Mouse (Mus musculus) liver, embryonic 11.5 days (tissue): Measurements from ENCODE around the gene 2310039H08Rik. TPM values are rescaled to one million over a fixed set of nuclear protein-coding genes. Genes with fewer than 3 reads are reported as not detected.

Experiments
- ATAC-seq: fragments of 200-750 bp; cut with Nextera tagmentation; replicated peaks from 2 replicates; pipeline ENCODE4 v1.8.0; 2017; ENCODE audit warnings: moderate number of reproducible peaks, mild to moderate bottlenecking, moderate TSS enrichment, moderate library complexity; ENCODE audit not compliant: low FRiP score
- DNase-seq: peaks from one replicate; pipeline ENCODE4 v3.0.0-alpha.2; 2017; ENCODE audit warnings: low spot score
- H3K27ac ChIP-seq: fragments of 300-500 bp; sonication (generic); 2 replicates; pipeline ENCODE4 v1.5.1; 2014; ENCODE audit warnings: mild to moderate bottlenecking, low read depth, low read length, control low read depth
- H3K27me3 ChIP-seq: fragments of 300-500 bp; sonication (generic); replicated peaks from 2 replicates; pipeline ENCODE4 v1.6.1; 2014; ENCODE audit warnings: low read length, mixed read lengths; ENCODE audit not compliant: control insufficient read depth, insufficient read depth
- H3K36me3 ChIP-seq: fragments of 300-500 bp; sonication (generic); 2 replicates; pipeline ENCODE4 v1.6.1; 2014; ENCODE audit warnings: mild to moderate bottlenecking, low read length, moderate library complexity, mixed read lengths; ENCODE audit not compliant: control insufficient read depth, insufficient read depth
- H3K4me1 ChIP-seq: fragments of 300-500 bp; sonication (generic); replicated peaks from 2 replicates; pipeline ENCODE4 v1.6.1; 2014; ENCODE audit warnings: low read length, mixed read lengths; ENCODE audit not compliant: control insufficient read depth, insufficient read depth
- H3K4me2 ChIP-seq: fragments of 300-500 bp; sonication (generic); 2 replicates; pipeline ENCODE4 v1.6.1; 2014; ENCODE audit warnings: mild to moderate bottlenecking, control low read depth, moderate library complexity
- H3K4me3 ChIP-seq: fragments of 300-500 bp; sonication (generic); 2 replicates; pipeline ENCODE4 v1.5.1; 2014; ENCODE audit warnings: low read depth, low read length, control low read depth
- H3K9ac ChIP-seq: fragments of 300-500 bp; sonication (generic); 2 replicates; pipeline ENCODE4 v1.6.1; 2014; ENCODE audit warnings: low read depth, low read length, control low read depth
- H3K9me3 ChIP-seq: fragments of 300-500 bp; sonication (generic); 2 replicates; pipeline ENCODE4 v1.6.1; 2016; ENCODE audit warnings: low read length, inconsistent platforms, mixed read lengths; ENCODE audit not compliant: control insufficient read depth
- WGBS: fragments of 180-500 bp; shearing (Covaris S2); extraction: QIAGEN DNeasy Blood & Tissue Kit; methylation state at CpG from one replicate; pipeline ENCODE4 v1.1.7; 2014; 5-methylcytosine and 5-hydroxymethylcytosine counted together
- polyA plus RNA-seq: library from polyadenylated mRNA; unstranded; fragments of >200 nt; fragmentation: Nextera tagmentation; extraction: Ambion mirVana; gene quantifications from 2 replicates; pipeline ENCODE4 v1.2.1, GENCODE M21; 2014

The 2310039H08Rik gene
- polyA plus RNA-seq, 1 experiment from 2014 or later, result 82.5 TPM

GRCm38 (mm10) chr17:46771025-46771424 is 1.4 kb upstream of the 2310039H08Rik start:
- Histone ChIP-seq H3K9ac (no peak overlapping the region), H3K27me3 (no peaks in the 10 kb centered on the region), H3K4me2 (no peak overlapping the region), H3K4me3 (no peak overlapping the region), H3K36me3 (peaks cover 11% of the 10 kb centered on the region), H3K27ac (no peak overlapping the region), H3K4me1 (peaks cover 10% of the 10 kb centered on the region), H3K9me3 (no peaks in the 10 kb centered on the region)
- DNase-seq (no peak), ATAC-seq (no peak)
- 86% methylated on average over 4 of the region's 4 CpGs for WGBS

GRCm38 (mm10) chr17:46771616-46772015 is 819 bp upstream of the 2310039H08Rik start:
- ATAC-seq (no peak), DNase-seq (no peak)
- H3K27ac ChIP-seq, result peak overlapping the region; percentile 90; the same call in 1 of the 2 replicates
- H3K4me1 ChIP-seq, result peaks cover 10% of the 10 kb centered on the region
- H3K9me3 ChIP-seq, result no peaks in the 10 kb centered on the region
- WGBS, result 55% methylated on average over 17 of the region's 17 CpGs
- H3K4me2 ChIP-seq, result peak overlapping the region; percentile 75
- peak overlapping the region; percentile 96 for H3K4me3 ChIP-seq
- no peaks in the 10 kb centered on the region for H3K27me3 ChIP-seq
- H3K9ac ChIP-seq, result peak overlapping the region; percentile 96
- peaks cover 16% of the 10 kb centered on the region for H3K36me3 ChIP-seq

DNA sequence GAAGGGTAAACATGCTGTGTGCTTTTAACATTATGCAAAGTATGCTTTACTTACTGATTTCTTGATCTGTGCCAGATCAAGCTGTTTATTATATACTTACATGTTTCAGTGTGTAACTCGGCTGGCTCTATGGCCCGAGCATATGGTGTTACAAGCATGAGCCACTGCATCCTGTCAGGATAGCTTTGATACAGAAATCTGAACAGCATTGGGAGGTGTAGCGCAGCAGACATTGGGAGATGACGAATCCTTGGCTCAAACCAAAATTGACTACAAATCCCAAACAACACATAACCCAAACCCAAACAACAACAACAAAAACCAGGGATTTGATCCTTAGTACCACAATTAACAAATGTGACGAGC is 414 bp upstream of the 2310039H08Rik start:
- H3K4me3 ChIP-seq, result peak overlapping the region; percentile 96
- no peaks in the 10 kb centered on the region for H3K9me3 ChIP-seq
- H3K4me2 ChIP-seq, result peak overlapping the region; percentile 75
- H3K9ac ChIP-seq, result peak overlapping the region; percentile 96
- DNase-seq (no peak), ATAC-seq (no peak)
- peaks cover 10% of the 10 kb centered on the region for H3K4me1 ChIP-seq
- H3K27me3 ChIP-seq, result no peaks in the 10 kb centered on the region
- H3K27ac ChIP-seq, result peak overlapping the region; percentile 90
- whole genome bisulfite sequencing, result 5% methylated on average over 5 of the region's 5 CpGs
- peaks cover 16% of the 10 kb centered on the region for H3K36me3 ChIP-seq

DNA sequence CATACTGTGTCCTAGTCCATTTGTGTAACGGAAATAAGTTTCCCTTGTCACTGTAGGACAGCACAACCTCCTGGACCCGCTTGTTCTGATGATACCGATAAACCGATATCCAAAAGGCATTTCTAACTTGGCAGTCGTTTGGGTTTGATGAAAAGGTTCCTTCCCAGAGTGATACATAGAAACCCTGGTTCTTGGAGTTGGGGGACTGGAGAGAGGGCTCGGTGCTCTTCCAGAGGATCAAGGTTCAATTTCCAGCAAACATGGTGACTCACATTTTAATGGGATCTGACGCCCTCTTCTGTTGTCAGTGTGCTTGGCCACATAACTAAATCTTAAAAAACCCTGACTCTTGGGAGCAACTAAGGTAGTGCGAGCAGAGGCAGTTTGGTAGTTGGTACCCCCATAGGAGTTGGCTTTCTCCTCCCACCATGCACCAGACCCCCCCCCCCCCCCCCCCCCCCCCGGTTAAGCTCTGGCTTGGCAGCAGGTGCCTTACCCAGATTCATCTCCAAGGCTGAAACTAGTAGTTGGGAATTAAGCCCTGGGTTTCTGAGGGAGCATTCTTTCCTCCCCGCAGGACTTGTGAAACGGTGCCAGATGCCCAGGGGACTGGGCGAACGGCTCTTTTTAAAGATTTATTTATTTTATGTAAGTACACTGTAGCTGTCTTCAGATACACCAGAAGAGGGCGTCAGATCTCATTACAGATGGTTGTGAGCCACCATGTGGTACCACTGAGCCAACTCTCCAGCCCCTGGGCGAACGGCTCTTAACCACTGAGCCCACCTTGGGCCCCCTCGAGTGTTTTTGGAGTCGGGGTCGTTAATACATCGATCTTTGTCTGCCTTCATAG is 1.1 kb downstream of the 2310039H08Rik start:
- WGBS, result 9% methylated on average over 19 of the region's 20 CpGs
- H3K27me3 ChIP-seq, result no peaks in the 10 kb centered on the region
- H3K9me3 ChIP-seq, result no peaks in the 10 kb centered on the region
- H3K9ac ChIP-seq, result peak overlapping the region; percentile 96
- H3K4me3 ChIP-seq, result peak overlapping the region; percentile 96
- DNase-seq (peak; percentile 58), ATAC-seq (peak; percentile 32)
- peak overlapping the region; percentile 90 for H3K27ac ChIP-seq
- H3K4me2 ChIP-seq, result peak overlapping the region; percentile 75
- peaks cover 30% of the 10 kb centered on the region for H3K36me3 ChIP-seq
- H3K4me1 ChIP-seq, result peaks cover 10% of the 10 kb centered on the region

GRCm38 (mm10) chr17:46774131-46774472 is 1.7 kb downstream of the 2310039H08Rik start:
- DNase-seq, result no peak
- H3K9me3 ChIP-seq, result no peaks in the 10 kb centered on the region
- peak overlapping the region; percentile 90 for H3K27ac ChIP-seq
- no peaks in the 10 kb centered on the region for H3K27me3 ChIP-seq
- H3K4me1 ChIP-seq, result peaks cover 10% of the 10 kb centered on the region
- 44% methylated on average over 2 of the region's 2 CpGs for WGBS
- peak overlapping the region; percentile 75 for H3K4me2 ChIP-seq
- H3K9ac ChIP-seq, result peak overlapping the region; percentile 46
- H3K4me3 ChIP-seq, result peak overlapping the region; percentile 96; the same call in 1 of the 2 replicates
- H3K36me3 ChIP-seq, result peaks cover 36% of the 10 kb centered on the region
- no peak for ATAC-seq

GRCm38 (mm10) chr17:46775070-46775469 is 2.6 kb downstream of the 2310039H08Rik start:
- Histone ChIP-seq H3K27ac (no peak overlapping the region), H3K9me3 (no peaks in the 10 kb centered on the region), H3K27me3 (no peaks in the 10 kb centered on the region), H3K4me2 (no peak overlapping the region), H3K4me3 (no peak overlapping the region), H3K4me1 (peaks cover 10% of the 10 kb centered on the region), H3K9ac (no peak overlapping the region), H3K36me3 (peaks cover 43% of the 10 kb centered on the region)
- WGBS, result 87% methylated on average over 9 of the region's 9 CpGs
- ATAC-seq (no peak), DNase-seq (no peak)

- Histone ChIP-seq H3K4me1 (peaks cover 10% of the 10 kb centered on the region), H3K4me3 (no peak overlapping the region), H3K4me2 (no peak overlapping the region), H3K9me3 (no peaks in the 10 kb centered on the region), H3K27me3 (no peaks in the 10 kb centered on the region), H3K9ac (no peak overlapping the region), H3K36me3 (peaks cover 48% of the 10 kb centered on the region), H3K27ac (no peak overlapping the region)
- DNase-seq (no peak), ATAC-seq (no peak)
- 92% methylated on average over 3 of the region's 3 CpGs for WGBS
These were observed 3.7 kb downstream of the 2310039H08Rik start for GRCm38 (mm10) chr17:46776087-46776486.

GRCm38 (mm10) chr17:46781876-46782275 is 9.4 kb downstream of the 2310039H08Rik start:
- Histone ChIP-seq H3K4me3 (peak overlapping the region; percentile 83), H3K4me2 (peak overlapping the region; percentile 81), H3K36me3 (peaks cover 32% of the 10 kb centered on the region), H3K9me3 (no peaks in the 10 kb centered on the region), H3K4me1 (peaks cover 4% of the 10 kb centered on the region; the same call in 1 of the 2 replicates), H3K9ac (peak overlapping the region; percentile 84), H3K27me3 (no peaks in the 10 kb centered on the region), H3K27ac (peak overlapping the region; percentile 81)
- no peak for DNase-seq
- WGBS, result 2% methylated on average over 11 of the region's 11 CpGs
- ATAC-seq, result no peak
